Mouse (Mus musculus) CH12.LX (cell line): ENCODE measurements around the gene Krtap3-2. TPM values are rescaled to one million over a fixed set of nuclear protein-coding genes. Genes with fewer than 3 reads are reported as not detected.

Experiments
- polyA plus RNA-seq: library from polyadenylated mRNA; unstranded; fragments of >175 nt; gene quantifications from 2 replicates; pipeline ENCODE4 v1.2.1, GENCODE M21; 2012; ENCODE audit warnings: low read depth; ENCODE audit not compliant: insufficient read length
- total RNA-seq, 2 experiments: library from RNA; depleted of rRNA; stranded (reverse); fragments of 300-350 nt in 1 of 2; fragments of >200 nt in 1 of 2; gene quantifications; 2 replicates each; pipeline ENCODE4 v1.2.3; 2012 to 2014

The Krtap3-2 gene
- total and polyA plus RNA-seq, 3 experiments = not detected

Other genes with a start within 250 kb of the Krtap3-2 start
Only the 20 nearest of the 35 such genes appear.
- not detected in 2 replicates for gene Krt23, start 63.7 kb downstream of the Krtap3-2 start, total RNA-seq (2012; rRNA removed)
- not detected in 2 replicates for gene Krt23, start 63.7 kb downstream of the Krtap3-2 start, total RNA-seq (2014; rRNA removed)
- gene Krt23, start 63.7 kb downstream of the Krtap3-2 start, polyA plus RNA-seq = not detected in 2 replicates
- not detected in 2 replicates for gene Krt39, start 35.5 kb downstream of the Krtap3-2 start, total RNA-seq (2012; rRNA removed)
- gene Krt39, start 35.5 kb downstream of the Krtap3-2 start, total RNA-seq (2014; rRNA removed) = not detected in 2 replicates
- gene Krt39, start 35.5 kb downstream of the Krtap3-2 start, polyA plus RNA-seq = not detected in 2 replicates
- gene Krt40, start 13.7 kb downstream of the Krtap3-2 start, total RNA-seq (2012; rRNA removed) = not detected in 2 replicates
- not detected in 2 replicates for gene Krt40, start 13.7 kb downstream of the Krtap3-2 start, total RNA-seq (2014; rRNA removed)
- gene Krt40, start 13.7 kb downstream of the Krtap3-2 start, polyA plus RNA-seq = not detected in 2 replicates
- gene Krtap3-3, start 6.0 kb downstream of the Krtap3-2 start, total RNA-seq (2012; rRNA removed) = not detected in 2 replicates
- not detected in 2 replicates for gene Krtap3-3, start 6.0 kb downstream of the Krtap3-2 start, total RNA-seq (2014; rRNA removed)
- gene Krtap3-3, start 6.0 kb downstream of the Krtap3-2 start, polyA plus RNA-seq = not detected in 2 replicates
- not detected in 2 replicates for gene Gm11939, start 2.6 kb upstream of the Krtap3-2 start, total RNA-seq (2012; rRNA removed)
- gene Gm11939, start 2.6 kb upstream of the Krtap3-2 start, total RNA-seq (2014; rRNA removed) = not detected in 2 replicates
- not detected in 2 replicates for gene Gm11939, start 2.6 kb upstream of the Krtap3-2 start, polyA plus RNA-seq
- not detected in 2 replicates for gene Krtap3-1, start 9.8 kb upstream of the Krtap3-2 start, total RNA-seq (2012; rRNA removed)
- not detected in 2 replicates for gene Krtap3-1, start 9.8 kb upstream of the Krtap3-2 start, total RNA-seq (2014; rRNA removed)
- gene Krtap3-1, start 9.8 kb upstream of the Krtap3-2 start, polyA plus RNA-seq = not detected in 2 replicates
- gene Krtap1-5, start 24.2 kb upstream of the Krtap3-2 start, total RNA-seq (2012; rRNA removed) = not detected in 2 replicates
- gene Krtap1-5, start 24.2 kb upstream of the Krtap3-2 start, total RNA-seq (2014; rRNA removed) = not detected in 2 replicates
- gene Krtap1-5, start 24.2 kb upstream of the Krtap3-2 start, polyA plus RNA-seq = not detected in 2 replicates
- gene Krtap1-4, start 26.8 kb upstream of the Krtap3-2 start, total RNA-seq (2012; rRNA removed) = not detected in 2 replicates
- not detected in 2 replicates for gene Krtap1-4, start 26.8 kb upstream of the Krtap3-2 start, total RNA-seq (2014; rRNA removed)
- gene Krtap1-4, start 26.8 kb upstream of the Krtap3-2 start, polyA plus RNA-seq = not detected in 2 replicates
- not detected in 2 replicates for gene Krtap1-3, start 34.5 kb upstream of the Krtap3-2 start, total RNA-seq (2012; rRNA removed)
- not detected in 2 replicates for gene Krtap1-3, start 34.5 kb upstream of the Krtap3-2 start, total RNA-seq (2014; rRNA removed)
- gene Krtap1-3, start 34.5 kb upstream of the Krtap3-2 start, polyA plus RNA-seq = not detected in 2 replicates
- not detected in 2 replicates for gene Krtap9-3, start 41.3 kb upstream of the Krtap3-2 start, total RNA-seq (2012; rRNA removed)
- gene Krtap9-3, start 41.3 kb upstream of the Krtap3-2 start, total RNA-seq (2014; rRNA removed) = not detected in 2 replicates
- not detected in 2 replicates for gene Krtap9-3, start 41.3 kb upstream of the Krtap3-2 start, polyA plus RNA-seq
- gene Gm11938, start 46.5 kb upstream of the Krtap3-2 start, total RNA-seq (2012; rRNA removed) = not detected in 2 replicates
- gene Gm11938, start 46.5 kb upstream of the Krtap3-2 start, total RNA-seq (2014; rRNA removed) = not detected in 2 replicates
- not detected in 2 replicates for gene Gm11938, start 46.5 kb upstream of the Krtap3-2 start, polyA plus RNA-seq
- not detected in 2 replicates for gene Gm11937, start 53.3 kb upstream of the Krtap3-2 start, total RNA-seq (2012; rRNA removed)
- gene Gm11937, start 53.3 kb upstream of the Krtap3-2 start, total RNA-seq (2014; rRNA removed) = not detected in 2 replicates
- gene Gm11937, start 53.3 kb upstream of the Krtap3-2 start, polyA plus RNA-seq = not detected in 2 replicates
- not detected in 2 replicates for gene Krtap2-4, start 58.0 kb upstream of the Krtap3-2 start, total RNA-seq (2012; rRNA removed)
- not detected in 2 replicates for gene Krtap2-4, start 58.0 kb upstream of the Krtap3-2 start, total RNA-seq (2014; rRNA removed)
- not detected in 2 replicates for gene Krtap2-4, start 58.0 kb upstream of the Krtap3-2 start, polyA plus RNA-seq
- gene Gm11562, start 63.6 kb upstream of the Krtap3-2 start, total RNA-seq (2012; rRNA removed) = not detected in 2 replicates
- not detected in 2 replicates for gene Gm11562, start 63.6 kb upstream of the Krtap3-2 start, total RNA-seq (2014; rRNA removed)
- not detected in 2 replicates for gene Gm11562, start 63.6 kb upstream of the Krtap3-2 start, polyA plus RNA-seq
- not detected in 2 replicates for gene Krtap4-1, start 71.4 kb upstream of the Krtap3-2 start, total RNA-seq (2012; rRNA removed)
- gene Krtap4-1, start 71.4 kb upstream of the Krtap3-2 start, total RNA-seq (2014; rRNA removed) = not detected in 2 replicates
- not detected in 2 replicates for gene Krtap4-1, start 71.4 kb upstream of the Krtap3-2 start, polyA plus RNA-seq
- not detected in 2 replicates for gene Krtap4-2, start 78.2 kb upstream of the Krtap3-2 start, total RNA-seq (2012; rRNA removed)
- gene Krtap4-2, start 78.2 kb upstream of the Krtap3-2 start, total RNA-seq (2014; rRNA removed) = not detected in 2 replicates
- not detected in 2 replicates for gene Krtap4-2, start 78.2 kb upstream of the Krtap3-2 start, polyA plus RNA-seq
- gene Krtap4-7, start 87.2 kb upstream of the Krtap3-2 start, total RNA-seq (2012; rRNA removed) = not detected in 2 replicates
- not detected in 2 replicates for gene Krtap4-7, start 87.2 kb upstream of the Krtap3-2 start, total RNA-seq (2014; rRNA removed)
- not detected in 2 replicates for gene Krtap4-7, start 87.2 kb upstream of the Krtap3-2 start, polyA plus RNA-seq
- not detected in 2 replicates for gene Gm11555, start 93.4 kb upstream of the Krtap3-2 start, total RNA-seq (2012; rRNA removed)
- not detected in 2 replicates for gene Gm11555, start 93.4 kb upstream of the Krtap3-2 start, total RNA-seq (2014; rRNA removed)
- not detected in 2 replicates for gene Gm11555, start 93.4 kb upstream of the Krtap3-2 start, polyA plus RNA-seq
- not detected in 2 replicates for gene Gm11563, start 102.1 kb upstream of the Krtap3-2 start, total RNA-seq (2012; rRNA removed)
- gene Gm11563, start 102.1 kb upstream of the Krtap3-2 start, total RNA-seq (2014; rRNA removed) = not detected in 2 replicates
- not detected in 2 replicates for gene Gm11563, start 102.1 kb upstream of the Krtap3-2 start, polyA plus RNA-seq
- not detected in 2 replicates for gene Krtap4-6, start 109.1 kb upstream of the Krtap3-2 start, total RNA-seq (2012; rRNA removed)
- gene Krtap4-6, start 109.1 kb upstream of the Krtap3-2 start, total RNA-seq (2014; rRNA removed) = not detected in 2 replicates
- not detected in 2 replicates for gene Krtap4-6, start 109.1 kb upstream of the Krtap3-2 start, polyA plus RNA-seq